Mouse (Mus musculus) embryonic stem cell, embryonic (primary cell): Measurements from ENCODE around the gene Rarres1.

Source experiments
- CTCF ChIA-PET, 4 experiments: fragments of 300-600 bp in 2 of 4; fragments of 350-600 bp in 2 of 4; sonication (Branson Sonifier 250); formaldehyde crosslinking; loops; one replicate each; lab custom pipeline; 2022; ENCODE audit warnings: inconsistent platforms in 2 of 4; lab: Charles Lee
- POLR2A ChIA-PET, 4 experiments: fragments of 300-600 bp in 2 of 4; fragments of 350-600 bp in 2 of 4; sonication (Branson Sonifier 250); formaldehyde crosslinking; loops; one replicate each; lab custom pipeline; 2022; ENCODE audit warnings: antibody characterized with exemption in 4 of 4, inconsistent platforms in 1 of 4; lab: Charles Lee

The Rarres1 gene

DNA sequence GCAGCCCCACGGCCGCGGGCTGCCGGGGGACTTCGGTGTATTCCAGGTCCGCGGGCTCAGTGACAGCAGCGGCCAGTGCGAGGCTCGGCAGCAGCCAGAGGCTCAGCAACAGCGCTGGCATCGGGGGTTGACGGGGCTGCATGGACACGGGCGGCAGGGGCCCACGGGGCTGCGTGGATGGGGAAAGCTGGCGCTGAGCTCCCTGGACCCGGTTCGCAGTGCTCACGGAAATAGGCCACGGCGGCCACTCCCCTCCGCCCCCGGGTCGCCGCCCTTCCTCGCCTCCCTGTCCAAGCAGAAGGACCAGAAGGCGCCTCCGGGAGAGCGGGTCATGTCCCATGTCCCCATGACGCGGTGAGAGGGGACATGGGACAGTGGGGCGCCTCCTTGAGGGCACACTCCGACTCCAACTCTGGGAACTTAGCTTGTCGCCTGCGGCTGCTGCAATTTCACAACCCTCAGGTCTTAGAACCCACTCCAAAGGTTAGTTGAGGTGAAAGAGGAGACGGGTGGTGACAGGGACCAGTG, at the start of gene Rarres1:
Gene Rarres1 (minus strand): TSS at position 250 of the 528 bp plus-strand sequence.
- ChIA-PET POLR2A (interaction anchor here (0.9 to 1.3 kb wide), 4 partner anchors 10 to 68 kb away, joined by 3 to 9 read pairs (median 4); no protein-coding TSS in a partner anchor), CTCF (interaction anchor here in 3 of 4 experiments (0.7 to 3.2 kb wide), 11 partner anchors 12 to 541 kb away, joined by 3 to 15 read pairs (median 3); partner anchors contain the start of genes Gfm1 (in 1 of the 3) and Lxn (in 1 of the 3))

GRCm38 (mm10) chr3:67564731-67565357, 49.5 kb upstream of the Rarres1 start:
- CTCF ChIA-PET, result interaction anchor here in 1 of 4 experiments (0.6 kb wide), 1 partner anchor 49 kb away, joined by 3 read pairs; no protein-coding TSS in a partner anchor
- POLR2A ChIA-PET, result no interaction called here

DNA sequence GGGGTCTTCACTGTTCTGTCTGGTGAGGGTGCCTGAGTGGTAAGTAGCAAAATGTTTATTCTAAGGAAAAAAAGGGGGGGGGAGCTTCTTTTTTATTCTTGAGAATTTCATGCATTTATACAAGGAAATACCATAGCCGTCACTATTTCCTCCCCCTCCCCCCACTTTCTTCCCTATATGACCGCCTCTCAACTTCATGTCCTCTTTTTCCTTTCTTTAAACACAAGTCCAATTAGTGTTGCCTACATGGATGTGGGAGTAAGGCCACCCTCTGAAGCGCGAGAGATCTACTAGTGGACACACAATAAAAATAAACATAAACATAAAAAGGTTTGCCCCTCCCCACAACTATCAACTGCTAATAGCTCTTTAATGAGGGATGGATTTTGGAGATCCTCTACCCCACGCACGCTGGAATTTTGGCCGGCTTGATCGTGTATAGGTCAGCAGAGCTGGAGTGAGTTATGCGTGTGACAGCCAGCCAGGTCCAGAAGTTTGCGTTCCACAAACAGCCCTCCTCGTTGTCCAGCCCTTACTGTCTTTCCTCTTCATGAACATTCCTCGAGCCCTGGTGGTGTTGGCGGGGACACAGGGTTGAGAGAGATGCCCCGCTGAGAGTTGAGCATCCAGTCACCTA, 42.5 kb upstream of the Rarres1 start:
- ChIA-PET CTCF (interaction anchor here (0.5 to 1.5 kb wide), 5 partner anchors 10 to 1147 kb away, joined by 3 to 7 read pairs (median 3); no protein-coding TSS in a partner anchor), POLR2A (no interaction called here)

DNA sequence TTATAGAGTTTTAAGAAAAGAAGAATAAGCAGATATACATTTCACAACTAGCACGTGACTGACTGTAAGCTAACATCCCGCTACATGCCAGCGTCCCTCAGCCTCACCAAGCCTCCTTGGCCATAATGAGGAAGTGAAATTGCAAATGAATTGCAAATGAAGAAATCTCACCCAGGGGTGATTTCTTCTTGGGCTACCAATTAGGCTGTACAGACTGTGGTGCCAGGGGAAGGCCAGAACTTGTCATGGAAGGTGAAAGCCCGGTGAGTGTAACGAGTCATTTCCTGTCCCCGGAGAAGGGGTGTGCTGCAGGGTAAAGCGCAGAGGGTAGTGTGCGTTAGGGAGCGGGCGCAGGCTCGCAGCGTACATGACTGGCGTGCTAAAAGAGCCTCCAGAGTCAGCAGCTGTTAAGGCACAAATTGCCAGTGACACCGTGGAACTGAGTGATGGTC, 41.9 kb upstream of the Rarres1 start:
- ChIA-PET CTCF (interaction anchor here in 2 of 4 experiments (0.5 to 1.5 kb wide), 4 partner anchors 11 to 1147 kb away, joined by 3 to 10 read pairs (median 6); partner anchors contain the start of gene Gfm1 (in 1 of the 2)), POLR2A (interaction anchor here in 1 of 4 experiments (1.6 kb wide), 1 partner anchor 23 kb away, joined by 3 read pairs; no protein-coding TSS in a partner anchor)

GRCm38 (mm10) chr3:67555211-67555610, 39.9 kb upstream of the Rarres1 start:
- POLR2A ChIA-PET, result no interaction called here
- CTCF ChIA-PET, result no interaction called here

GRCm38 (mm10) chr3:67553927-67554448, 38.7 kb upstream of the Rarres1 start:
- POLR2A ChIA-PET, result no interaction called here
- CTCF ChIA-PET, result no interaction called here

DNA sequence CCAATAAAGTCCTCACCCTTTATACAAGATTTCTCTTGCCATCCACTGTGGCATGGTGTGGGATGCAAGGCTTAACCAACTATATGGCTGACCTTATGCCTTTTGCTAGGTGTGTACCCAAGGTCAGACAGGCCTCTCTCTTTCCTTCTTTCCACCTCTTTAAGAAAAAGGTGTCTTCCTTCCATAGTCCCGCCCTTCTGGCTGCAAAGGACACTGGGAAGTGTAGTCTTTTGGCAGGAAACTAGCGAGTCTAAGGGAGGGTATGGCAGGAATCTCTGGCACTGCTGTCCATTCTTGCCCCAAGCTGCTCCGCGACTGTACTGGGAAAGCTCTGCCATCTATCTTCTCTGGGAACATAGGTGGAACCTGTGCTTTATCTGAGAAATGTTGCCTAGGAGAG, 38.0 kb upstream of the Rarres1 start:
- CTCF ChIA-PET, result interaction anchor here in 1 of 4 experiments (1.2 kb wide), 1 partner anchor 106 kb away, joined by 3 read pairs; no protein-coding TSS in a partner anchor
- POLR2A ChIA-PET, result interaction anchor here in 1 of 4 experiments (1.2 kb wide), 1 partner anchor 9 kb away, joined by 3 read pairs; no protein-coding TSS in a partner anchor

- POLR2A ChIA-PET, result no interaction called here
- CTCF ChIA-PET, result no interaction called here
These were observed 35.9 kb upstream of the Rarres1 start for GRCm38 (mm10) chr3:67551193-67551592.

GRCm38 (mm10) chr3:67543630-67544029, 28.3 kb upstream of the Rarres1 start:
- ChIA-PET CTCF (interaction anchor here in 1 of 4 experiments (1.1 kb wide), 1 partner anchor 9 kb away, joined by 3 read pairs; no protein-coding TSS in a partner anchor), POLR2A (interaction anchor here in 1 of 4 experiments (1.0 kb wide), 1 partner anchor 9 kb away, joined by 3 read pairs; no protein-coding TSS in a partner anchor)

- CTCF ChIA-PET, result interaction anchor here in 1 of 4 experiments (0.7 kb wide), 1 partner anchor 319 kb away, joined by 3 read pairs; no protein-coding TSS in a partner anchor
These were observed 9.4 kb upstream of the Rarres1 start for GRCm38 (mm10) chr3:67524768-67525167.

GRCm38 (mm10) chr3:67522709-67523108, 7.4 kb upstream of the Rarres1 start:
- POLR2A ChIA-PET, result no interaction called here
- CTCF ChIA-PET, result no interaction called here

More at GRCm38 (mm10) chr3:67524768-67525167, 9.4 kb upstream of the Rarres1 start:
- POLR2A ChIA-PET, result interaction anchor here in 1 of 4 experiments (0.7 kb wide), 1 partner anchor 10 kb away, joined by 9 read pairs; the partner anchor contains the start of gene Rarres1

GRCm38 (mm10) chr3:67520568-67521143, 5.3 kb upstream of the Rarres1 start:
- POLR2A ChIA-PET, result no interaction called here
- CTCF ChIA-PET, result no interaction called here

DNA sequence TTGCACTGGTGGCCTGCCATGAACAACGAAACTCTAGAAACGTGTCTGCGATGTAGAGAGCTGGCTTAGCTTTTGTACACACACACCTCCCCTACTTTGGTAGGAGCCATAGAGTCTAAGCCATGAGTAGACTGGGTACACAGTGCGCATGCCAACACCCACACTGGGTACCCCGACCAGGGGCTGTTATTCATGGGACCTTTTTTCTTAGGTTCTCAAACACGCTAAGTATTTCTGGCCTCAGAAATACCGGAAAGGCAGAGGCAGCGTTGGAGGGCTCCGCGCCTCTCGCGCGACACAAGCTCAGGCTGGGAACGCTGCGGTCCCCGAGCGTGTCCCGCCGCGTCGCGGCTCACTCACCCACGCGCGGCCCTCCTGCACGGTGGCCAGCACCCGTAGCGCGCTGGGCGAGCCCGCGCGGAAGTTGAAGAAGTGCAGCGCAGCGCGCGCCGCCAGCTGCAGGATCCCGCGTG, 486 bp downstream of the Rarres1 start:
- ChIA-PET CTCF (interaction anchor here (0.6 to 3.2 kb wide), 14 partner anchors 13 to 542 kb away, joined by 3 to 15 read pairs (median 4); partner anchors contain the start of genes Gfm1 (in 1 of the 4) and Lxn (in 1 of the 4)), POLR2A (interaction anchor here (0.9 to 1.3 kb wide), 4 partner anchors 10 to 68 kb away, joined by 3 to 9 read pairs (median 4); no protein-coding TSS in a partner anchor)

DNA sequence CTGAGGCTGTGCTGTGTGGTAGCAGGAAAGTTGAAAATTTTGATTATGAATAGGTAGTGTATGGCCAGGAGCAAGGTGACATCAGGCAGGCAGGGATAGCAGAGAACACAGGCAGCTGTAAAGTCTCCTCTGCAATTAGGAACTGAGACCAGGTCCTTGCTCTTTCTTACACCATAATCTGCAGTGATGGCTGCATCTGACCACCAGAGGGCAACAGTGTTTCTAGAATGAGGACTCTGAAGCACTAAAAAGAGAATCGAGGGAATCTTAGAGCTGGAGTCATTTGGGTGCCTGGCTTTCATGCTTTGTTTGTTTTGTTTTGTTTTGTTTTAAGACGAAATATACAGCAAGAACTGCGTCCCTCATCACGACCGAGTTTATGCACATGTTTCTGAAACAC, 2.5 kb downstream of the Rarres1 start:
- CTCF ChIA-PET, result interaction anchor here (0.5 to 3.2 kb wide), 33 partner anchors 9 to 1196 kb away, joined by 3 to 19 read pairs (median 4); partner anchors contain the start of genes Gfm1 (in 1 of the 4), Lxn (in 1 of the 4) and Mfsd1 (in 1 of the 4)
- POLR2A ChIA-PET, result interaction anchor here in 3 of 4 experiments (0.6 to 0.9 kb wide), 3 partner anchors 32 to 251 kb away, joined by 3 to 4 read pairs (median 3); no protein-coding TSS in a partner anchor

DNA sequence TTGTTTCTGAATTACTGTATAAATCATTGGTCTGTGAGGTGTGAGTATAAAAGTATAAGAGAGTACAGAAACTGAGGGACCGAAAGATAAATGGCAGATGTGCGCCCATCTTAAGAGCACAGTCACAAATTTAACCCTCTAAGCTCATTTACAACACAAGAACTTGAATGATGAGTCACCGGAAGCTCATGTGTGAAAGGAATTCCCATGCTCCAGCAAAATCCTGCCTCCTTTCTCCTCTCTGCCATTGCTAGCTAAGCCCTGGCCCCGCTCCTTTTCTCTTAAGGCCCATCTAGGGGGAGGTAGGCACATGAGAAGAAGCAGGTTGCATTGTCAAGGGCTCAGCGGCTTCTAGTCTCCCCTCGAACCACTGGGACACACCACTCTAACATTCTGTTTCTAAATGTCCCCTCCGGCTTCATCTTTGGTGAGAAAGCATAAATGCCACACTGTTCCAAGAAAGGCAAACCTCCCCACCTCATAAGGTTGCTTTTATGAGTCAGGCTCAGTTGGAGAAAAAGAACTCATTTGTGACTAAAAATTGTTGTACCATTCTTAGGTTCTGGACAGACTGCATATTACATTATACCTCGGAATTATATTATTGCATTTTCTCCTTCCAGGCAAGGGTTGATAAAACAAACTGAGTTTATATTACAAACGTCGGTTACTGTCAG, 7.0 kb downstream of the Rarres1 start:
- CTCF ChIA-PET, result interaction anchor here in 2 of 4 experiments (0.7 to 1.4 kb wide), 2 partner anchors 60 kb away, joined by 3 to 4 read pairs; no protein-coding TSS in a partner anchor
- POLR2A ChIA-PET, result interaction anchor here in 2 of 4 experiments (0.7 kb wide), 2 partner anchors 10 kb away, joined by 3 read pairs; no protein-coding TSS in a partner anchor

DNA sequence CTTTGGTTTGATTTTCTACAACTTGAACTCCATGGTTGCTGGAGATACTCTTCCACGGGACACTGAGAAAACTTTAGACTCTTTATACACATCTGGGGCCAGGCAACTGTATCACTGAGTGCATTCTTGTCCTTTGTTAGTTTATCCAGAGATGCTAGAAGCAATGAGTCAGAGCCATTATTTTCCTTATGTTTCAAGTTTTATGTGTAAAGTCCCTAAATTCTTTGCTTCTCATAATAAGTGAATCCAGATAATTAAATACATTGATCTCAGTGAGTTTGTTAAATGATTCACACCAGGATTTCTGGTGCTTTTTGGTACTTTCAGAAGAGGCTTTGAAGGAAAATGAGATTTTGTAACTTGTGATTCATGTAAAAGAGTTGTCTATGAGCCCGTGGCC, 10.0 kb downstream of the Rarres1 start:
- ChIA-PET CTCF (no interaction called here), POLR2A (no interaction called here)

DNA sequence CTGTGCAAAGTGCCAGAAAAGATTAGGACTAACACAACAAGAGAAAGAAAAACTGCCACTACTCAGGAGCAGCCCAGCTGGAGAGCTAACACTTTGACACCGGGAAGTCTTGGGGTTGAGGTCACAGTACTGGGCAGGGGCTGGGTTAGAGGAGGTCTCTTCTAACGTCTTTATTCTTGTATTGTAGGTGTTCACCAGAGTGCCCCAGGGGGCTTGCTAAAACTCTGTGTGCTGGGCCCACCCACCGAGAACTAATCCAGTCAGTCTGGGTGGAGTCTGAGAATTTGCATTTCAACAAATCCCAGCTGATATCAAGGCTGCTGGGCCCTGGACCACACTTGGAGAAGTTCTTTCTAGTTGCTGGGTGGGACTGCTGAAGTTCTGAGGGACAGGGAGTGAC, 11.4 kb downstream of the Rarres1 start:
- POLR2A ChIA-PET, result interaction anchor here (0.8 to 1.5 kb wide), 7 partner anchors 10 to 74 kb away, joined by 3 to 9 read pairs (median 3); partner anchors contain the start of genes Lxn (in 2 of the 4), Rarres1 (in 2 of the 4) and Gfm1 (in 1 of the 4)
- CTCF ChIA-PET, result interaction anchor here in 2 of 4 experiments (1.1 to 2.3 kb wide), 3 partner anchors 9 to 74 kb away, joined by 5 to 12 read pairs (median 9); partner anchors contain the start of gene Gfm1 (in 1 of the 2)
